Mouse (Mus musculus) WW6 (cell line): Measurements from ENCODE around the gene C8b.

Experiments used
- DNase-seq: peaks from one replicate; pipeline ENCODE4 v3.0.0-alpha.2; 2013; ENCODE audit warnings: low read depth, low spot score

The C8b gene

DNA sequence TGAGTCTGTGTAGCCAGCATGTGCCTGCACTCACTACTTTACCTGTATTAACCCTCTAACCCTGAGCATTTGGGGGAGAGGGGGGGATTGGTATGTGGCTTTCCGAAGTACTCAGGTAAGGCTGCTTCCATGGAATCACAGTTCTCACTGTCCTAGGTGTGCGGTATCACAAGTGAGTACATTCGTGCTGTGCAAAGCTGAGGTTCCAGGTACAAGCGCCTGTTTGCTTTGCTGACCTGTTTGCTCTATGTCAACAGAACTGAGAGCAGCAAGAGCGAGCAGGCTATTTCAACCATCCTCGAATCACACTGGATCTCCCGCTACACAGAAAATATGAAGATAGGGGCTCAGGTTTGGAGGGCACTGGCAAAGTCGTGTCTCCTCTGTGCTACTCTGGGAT lies at the start of gene C8b:
Gene C8b (plus strand): TSS at position 253 of the 400 bp plus-strand sequence.
- DNase-seq, result no peak

DNA sequence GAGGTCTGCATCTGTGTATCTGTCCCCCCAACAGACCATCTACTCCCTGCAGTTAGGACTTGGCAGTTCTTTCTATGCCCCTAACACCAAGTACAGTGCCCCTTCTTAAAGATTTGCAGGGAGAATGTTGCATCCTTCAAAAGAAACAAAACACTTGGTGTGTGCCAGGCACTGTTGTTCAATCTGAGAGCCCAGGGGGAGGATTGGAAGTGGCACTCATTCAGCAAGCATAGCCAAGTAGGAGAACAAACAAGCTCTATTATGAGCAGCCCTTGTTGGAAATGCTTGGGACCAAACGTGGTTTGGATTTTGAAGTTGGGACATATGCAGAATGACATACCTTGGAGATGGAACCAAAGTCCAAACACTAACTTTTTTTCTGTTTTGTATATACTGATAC lies 49.6 kb upstream of the C8b start:
- DNase-seq, result no peak

DNA sequence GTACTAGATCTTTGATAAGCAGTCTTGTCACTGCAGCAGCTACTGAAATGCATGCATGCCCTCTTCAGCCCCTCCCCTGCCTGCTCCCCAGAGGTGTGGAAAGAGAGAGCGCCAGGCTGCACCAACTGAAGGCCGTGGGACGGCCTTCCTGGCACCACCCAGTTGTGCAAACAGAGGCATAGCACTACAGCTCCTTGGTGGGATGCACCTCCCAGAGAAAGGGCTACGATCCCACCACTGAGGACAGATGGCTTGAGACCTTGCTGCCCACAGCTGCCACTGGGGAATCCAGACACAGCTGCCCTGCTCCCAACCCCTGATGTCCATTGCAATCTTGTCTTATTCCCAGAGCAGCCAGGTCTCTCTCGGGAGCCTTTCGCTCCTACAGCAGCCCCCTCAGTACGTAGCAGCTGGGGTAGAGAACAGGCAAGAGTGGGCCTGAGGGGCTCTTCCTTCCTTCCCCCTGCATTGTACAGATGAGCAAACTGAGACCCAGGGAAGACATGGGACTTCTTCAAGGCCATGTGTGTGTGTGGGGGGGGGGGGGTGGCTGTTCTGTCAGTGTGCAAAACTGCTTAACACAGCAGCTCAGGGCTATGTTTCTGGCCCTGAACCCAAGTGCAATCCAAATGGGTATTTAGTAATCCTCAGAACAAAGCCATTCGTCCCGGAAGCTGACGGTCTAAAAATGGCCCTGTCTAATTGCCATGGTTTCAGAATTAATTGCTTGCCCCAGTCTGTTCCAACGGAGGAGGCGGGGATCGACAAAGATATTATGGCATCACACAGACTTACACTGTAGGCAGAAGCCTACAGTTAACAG lies 46.9 kb upstream of the C8b start:
- DNase-seq, result no peak

DNA sequence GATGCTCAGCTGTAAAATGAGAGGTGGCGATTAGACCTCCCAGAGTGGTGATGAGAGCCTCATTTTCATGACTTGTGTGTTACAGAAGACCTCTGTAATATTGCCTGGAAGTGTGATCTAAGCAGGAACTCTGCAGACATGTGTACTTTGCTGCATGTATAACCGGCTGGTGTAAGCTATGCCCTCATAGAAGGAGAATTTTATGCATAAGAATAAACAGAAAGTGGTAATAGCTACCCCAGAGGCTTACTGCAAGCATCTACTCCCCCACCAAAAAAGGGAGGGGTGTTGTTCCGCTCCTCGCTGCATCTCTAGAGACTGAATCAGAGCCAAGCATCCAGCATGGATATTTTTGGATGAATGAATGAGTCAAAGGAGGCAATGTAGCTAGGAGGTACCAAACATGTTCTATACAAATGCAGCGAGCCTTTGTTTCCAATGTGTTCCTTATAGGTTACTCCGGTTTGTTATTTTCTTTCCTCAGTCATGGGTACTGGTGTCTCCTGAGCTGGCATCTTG lies 42.5 kb upstream of the C8b start:
- DNase-seq, result no peak

DNA sequence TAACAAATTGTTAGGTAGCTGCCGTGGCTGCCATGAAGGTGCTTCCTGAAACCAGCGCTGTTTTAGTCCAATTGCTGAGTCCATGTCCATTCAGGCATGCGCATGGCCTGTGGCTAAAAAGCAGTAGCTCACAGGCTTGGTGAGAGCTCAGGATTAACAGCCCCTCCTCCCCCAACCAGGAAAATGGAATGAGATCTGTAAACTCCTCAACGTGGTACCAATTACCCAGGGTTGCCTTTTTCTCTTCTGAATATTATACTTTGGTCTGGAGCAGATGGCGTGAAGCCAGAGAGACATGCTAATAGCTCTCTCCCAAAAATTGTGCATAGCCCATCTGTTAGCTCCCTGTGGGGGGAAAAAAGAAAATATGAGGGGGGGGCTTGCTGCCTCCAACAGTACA lies 41.9 kb upstream of the C8b start:
- no peak for DNase-seq

DNA sequence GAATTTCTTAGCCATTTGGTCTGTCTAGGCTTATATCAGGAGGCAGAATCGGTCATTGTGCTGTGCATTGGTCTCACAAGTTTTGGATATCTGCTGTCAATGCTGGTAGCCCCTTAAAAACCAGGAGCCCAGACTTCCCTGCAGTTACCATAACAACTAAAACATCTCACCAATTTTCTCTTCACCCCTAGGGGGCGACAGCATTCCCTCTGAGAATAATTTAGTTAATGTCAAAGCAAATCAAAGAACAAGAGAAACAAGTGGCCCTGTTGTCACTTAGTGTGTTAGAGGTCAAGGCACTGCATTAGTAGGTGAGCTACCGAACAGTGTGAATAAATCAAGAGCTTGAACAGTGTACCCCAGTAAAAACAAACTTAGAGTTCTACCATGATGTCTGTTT lies 40.4 kb upstream of the C8b start:
- DNase-seq, result no peak

DNA sequence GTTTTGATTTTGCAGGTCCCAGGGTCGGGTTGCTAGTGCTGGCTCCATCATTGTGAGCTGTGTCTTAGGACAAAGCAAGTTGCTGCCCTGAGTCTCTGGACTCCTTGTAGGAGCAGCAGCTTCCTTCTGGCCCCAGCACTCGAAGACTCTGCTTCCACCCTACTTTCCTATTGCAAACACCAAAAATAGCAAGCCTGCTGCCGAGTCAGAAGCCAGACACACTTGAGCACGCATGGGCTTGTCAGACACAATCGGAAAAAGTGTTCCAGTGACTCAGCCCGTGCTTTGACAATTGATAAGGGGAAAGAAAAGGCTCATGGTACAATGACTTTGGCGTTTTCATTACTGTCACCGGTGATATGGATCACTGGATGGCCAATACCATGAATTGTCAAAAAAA lies 36.9 kb upstream of the C8b start:
- no peak for DNase-seq

DNA sequence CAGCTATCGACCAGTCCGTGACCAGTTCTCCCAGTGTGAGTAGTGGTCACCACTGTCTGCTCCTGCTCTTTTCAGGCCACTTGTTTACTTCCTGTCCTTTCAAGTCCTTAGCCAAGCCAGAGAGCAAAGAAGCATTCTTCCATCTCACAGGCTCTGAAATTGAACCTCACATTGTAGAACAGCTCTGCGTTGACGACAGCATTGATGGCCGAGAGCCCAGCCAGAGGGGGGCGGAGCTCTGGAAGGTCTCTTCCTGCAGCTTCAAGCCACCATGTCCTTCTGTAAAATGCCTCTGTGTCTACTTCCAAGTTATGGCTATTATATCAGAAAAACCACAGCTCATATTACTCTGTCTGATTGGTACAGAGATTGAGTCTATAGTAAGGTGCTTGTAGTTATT lies 19.6 kb upstream of the C8b start:
- DNase-seq, result no peak

DNA sequence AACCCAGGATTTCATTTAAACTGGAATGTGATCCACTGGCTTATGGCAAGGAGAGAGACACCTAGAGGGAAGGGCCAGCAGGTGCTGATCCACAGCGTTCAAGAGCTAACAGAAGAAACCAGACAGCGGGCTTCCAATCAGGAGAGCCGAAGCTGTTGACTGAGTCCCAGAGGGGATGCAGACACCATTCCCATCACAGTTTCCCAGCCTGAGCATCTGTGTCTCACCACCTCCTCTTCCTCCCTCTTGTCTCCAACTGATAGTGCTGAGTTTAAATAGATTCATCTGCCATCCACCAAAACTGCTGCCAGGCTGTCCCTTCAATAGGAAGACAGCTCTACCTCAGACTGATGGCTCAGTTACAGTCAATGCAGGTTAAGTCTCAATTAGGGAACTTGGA lies 12.0 kb upstream of the C8b start:
- DNase-seq, result no peak

DNA sequence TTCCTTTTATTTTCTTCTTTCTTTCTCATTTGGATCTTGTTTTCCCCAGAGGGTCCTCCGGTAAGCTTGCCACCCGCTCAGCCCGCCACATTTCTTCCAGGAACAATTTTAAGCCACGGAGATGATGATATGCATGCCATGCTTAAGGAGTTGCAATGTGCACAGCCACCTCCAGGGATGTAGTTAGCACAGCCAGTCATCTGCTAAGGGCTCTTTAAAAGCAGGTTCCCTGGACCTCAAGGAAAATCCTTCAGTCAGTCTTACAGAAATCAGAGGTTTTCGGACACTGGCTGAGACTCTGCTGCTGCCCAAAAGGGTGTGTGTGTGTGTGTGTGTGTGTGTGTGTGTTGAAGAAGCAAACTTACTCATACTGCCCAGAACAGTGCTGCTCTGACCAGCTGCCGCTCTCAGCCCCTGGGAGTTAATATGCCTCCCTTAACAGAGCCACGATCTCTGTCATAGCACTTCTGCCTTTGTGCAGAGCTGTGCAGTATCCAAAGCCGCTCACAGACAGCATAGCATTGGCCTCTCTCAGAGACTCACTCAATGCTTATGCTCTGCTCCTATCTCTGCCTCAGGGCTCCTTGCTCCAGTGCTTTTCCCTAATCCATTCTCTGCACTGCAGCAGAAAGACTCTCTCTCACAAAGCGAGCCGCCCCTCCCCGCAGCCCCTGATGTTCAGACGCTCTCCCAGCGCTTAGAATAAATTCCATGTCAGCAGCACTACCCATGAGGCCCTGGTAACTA lies 5.1 kb upstream of the C8b start:
- DNase-seq, result no peak

DNA sequence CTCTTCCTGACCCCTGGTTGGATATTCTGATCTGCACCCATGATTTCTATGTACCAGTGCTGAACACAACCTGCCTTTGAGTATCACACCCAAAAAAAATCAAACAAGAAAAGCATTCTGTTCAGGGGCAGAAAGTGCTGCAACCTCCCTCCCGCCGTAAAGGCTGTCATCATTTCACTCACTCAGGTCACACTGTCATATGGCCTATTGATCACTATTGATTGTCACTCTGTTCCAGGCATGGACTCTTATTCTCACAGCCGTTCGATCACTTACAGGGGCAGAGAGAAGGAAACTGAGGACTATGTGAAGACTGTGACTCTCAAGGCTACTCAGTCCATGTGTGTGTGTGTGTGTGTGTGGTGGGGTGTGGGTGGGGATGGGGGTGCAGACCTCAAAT lies 2.1 kb downstream of the C8b start:
- no peak for DNase-seq

DNA sequence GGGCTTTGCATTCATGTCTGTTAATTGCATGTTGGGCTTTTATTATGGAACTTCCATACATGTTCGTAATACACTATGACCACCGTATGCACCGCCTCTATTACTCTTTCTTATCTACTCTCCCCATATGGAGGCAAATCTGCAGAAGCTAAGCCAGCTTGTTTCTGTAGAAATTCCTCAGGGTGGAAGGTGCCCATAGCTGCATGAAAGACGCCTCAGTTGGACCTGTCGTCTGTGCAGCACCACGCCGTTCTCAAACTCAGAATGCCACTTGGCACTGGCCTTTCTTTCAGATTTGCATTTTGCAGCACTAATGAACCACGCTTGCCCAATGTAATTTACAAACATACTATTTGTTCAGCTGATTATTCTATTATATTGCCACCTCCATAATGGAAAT lies 3.5 kb downstream of the C8b start:
- DNase-seq, result no peak

DNA sequence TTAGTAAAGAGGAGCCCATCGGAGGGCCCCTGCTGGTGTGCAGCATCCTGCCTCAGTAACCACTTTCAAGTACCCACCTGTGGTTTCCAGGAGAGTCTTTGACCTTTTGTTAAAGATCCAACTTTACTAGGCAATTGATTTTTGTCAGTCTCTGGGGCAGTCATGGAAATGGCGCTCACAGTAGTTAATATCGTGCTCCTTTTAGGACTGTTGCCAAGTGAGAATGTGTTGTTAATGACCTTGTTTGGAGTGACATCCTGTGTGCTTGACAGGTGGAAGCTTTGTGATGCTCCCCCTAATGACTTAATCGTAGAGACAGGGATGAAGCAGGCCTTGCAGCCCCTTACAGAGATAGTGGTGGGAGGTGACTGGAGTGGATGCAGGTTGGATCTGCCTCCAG lies 4.2 kb downstream of the C8b start:
- DNase-seq, result no peak

DNA sequence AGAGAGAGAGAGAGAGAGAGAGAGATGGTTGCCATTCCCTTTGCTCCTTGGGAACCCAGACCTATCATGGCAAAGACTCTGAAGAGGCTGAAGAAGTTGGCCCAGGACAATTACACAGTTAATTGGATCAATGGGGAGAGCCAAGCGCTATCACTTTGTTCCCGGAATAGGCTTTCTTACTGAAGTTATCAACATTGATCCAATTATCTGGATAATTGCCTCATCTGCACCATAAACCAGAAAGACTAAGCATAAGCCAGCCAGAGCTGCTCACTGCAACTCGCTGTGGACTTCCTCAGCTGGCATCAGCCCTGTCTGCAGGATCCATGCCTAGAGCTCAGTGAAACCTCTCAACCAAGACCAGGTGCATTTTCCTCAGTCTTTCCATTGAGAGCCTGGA lies 9.5 kb downstream of the C8b start:
- no peak for DNase-seq

DNA sequence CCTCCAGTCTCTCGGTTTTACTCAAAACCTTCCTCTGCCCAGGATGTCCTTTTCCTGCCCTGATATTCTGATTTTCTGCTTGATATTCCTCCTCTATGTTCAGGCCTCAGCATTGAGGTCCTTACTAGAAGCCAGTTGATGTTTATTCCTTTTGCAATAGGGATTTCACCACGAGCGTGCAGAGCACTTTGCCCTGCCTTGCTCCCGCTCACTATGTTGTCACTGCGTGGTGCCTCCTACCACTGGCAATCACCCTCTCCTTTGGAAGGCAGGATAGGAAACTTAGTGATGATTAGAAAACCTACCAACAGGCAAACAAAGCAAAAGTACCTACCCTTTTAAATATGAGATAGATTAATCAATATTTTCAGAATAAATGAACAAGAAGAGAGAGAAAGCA lies 13.3 kb downstream of the C8b start:
- DNase-seq, result no peak

DNA sequence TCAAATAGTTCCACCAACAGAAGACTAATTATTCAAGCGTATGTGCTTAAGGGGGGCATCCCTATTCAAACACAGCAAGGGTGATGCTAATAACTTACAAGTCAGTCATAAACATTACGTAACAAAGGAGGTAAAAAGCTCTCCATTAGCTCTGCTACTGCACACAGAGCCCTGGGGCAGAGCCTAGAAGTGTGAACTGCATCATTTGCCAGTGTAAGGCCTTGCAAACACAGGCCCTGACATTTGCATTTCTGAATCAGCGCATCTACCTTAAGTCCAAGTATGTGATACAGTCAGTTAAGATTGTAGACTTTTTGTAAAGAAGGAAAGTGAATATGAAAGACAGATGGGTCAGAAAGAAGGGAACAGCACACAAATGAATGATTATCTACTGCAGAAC lies 15.3 kb downstream of the C8b start:
- no peak for DNase-seq

DNA sequence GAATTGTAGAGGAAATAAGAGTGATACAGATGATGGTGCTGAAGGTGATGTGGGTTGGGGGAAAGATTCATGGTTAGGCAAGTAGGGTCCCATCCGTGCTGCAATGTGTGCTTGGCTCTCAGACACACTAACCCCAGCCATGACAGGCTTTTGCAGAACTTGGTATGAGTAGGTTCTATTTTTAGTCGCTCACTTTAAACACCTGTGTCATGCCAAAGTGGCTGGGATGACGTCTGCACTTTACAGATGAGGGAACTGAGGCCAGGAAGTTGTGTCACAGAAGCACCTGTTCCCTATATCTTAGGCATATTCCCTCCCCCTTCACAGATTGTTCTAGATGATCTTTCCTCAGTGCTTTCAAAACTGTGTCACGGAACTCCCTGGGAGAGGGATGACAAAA lies 16.2 kb downstream of the C8b start:
- DNase-seq, result no peak

DNA sequence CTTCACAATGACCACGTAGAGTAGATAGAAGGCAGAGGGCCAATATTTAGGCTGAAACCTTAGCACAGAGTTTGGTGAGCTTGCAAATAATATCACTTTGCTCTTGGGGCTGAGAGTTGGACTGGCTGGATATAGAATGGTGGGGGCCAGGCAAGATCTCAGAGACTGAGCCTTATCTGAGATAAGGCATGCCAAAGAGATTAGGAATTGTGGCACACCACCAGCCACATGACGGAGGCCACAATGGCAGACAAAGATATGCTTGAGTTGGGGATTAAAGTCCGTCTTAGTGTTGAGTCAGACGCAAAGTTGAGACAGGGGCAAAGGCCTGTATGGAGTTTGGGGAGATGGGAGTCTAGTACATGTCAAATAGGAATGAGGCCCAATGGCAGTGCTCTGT lies 26.0 kb downstream of the C8b start:
- DNase-seq, result no peak

DNA sequence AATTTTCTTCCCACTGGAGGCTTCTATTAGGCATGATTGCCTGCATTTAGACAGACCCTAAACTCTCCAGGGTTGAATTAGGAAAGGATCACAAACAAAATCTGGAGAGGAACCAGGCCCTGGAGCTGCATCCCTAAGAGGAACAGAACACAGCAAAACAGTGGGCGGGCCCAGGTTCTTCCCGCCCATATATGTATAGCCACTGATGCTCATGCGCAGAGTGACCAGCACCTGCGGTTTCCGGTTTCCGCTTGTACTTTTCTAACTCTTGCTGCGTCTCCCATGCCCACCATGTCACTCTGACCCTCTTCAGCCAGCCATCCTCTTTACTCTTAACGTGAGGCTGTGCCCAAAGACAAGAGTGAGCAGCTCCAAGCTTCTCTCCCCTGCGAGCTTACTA lies 32.8 kb downstream of the C8b start:
- no peak for DNase-seq

DNA sequence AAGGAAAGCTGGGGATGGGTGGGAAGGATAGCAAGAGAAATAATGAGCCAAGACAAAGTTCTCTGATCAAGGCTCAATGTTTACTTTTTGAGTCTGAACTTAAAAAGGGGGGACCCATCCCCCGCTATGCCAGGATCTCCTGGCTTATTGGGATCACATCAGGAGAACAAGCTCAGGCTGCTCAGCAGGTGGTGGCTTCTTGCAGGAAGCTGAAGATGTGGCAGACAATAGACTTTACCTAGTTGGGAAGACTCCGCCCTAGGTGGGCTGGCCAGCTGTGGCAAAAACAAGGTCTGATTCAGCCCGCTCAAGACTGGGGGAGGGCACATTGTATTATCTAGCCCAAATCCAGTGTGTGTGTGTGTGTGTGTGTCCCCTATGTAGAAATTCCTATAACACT lies 35.5 kb downstream of the C8b start:
- DNase-seq, result no peak

DNA sequence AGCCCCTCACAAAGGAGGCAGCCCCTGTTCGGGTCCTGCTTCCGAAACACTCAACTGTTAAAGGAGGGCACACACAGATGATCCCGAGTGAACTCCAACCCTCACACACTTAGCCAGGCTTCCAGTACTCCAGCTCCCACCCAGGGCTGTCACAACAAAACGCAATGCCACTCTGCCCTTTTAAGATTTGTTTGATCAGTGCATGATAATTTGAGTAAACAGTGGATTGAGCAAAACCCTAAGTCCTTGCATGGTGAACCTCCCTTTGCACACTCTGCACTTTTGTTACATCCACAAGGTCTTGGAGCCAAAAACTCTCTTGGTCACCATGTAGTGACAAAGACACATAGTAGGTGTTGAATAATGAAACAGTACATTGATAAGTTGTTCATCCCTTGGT lies 38.0 kb downstream of the C8b start:
- DNase-seq, result no peak

DNA sequence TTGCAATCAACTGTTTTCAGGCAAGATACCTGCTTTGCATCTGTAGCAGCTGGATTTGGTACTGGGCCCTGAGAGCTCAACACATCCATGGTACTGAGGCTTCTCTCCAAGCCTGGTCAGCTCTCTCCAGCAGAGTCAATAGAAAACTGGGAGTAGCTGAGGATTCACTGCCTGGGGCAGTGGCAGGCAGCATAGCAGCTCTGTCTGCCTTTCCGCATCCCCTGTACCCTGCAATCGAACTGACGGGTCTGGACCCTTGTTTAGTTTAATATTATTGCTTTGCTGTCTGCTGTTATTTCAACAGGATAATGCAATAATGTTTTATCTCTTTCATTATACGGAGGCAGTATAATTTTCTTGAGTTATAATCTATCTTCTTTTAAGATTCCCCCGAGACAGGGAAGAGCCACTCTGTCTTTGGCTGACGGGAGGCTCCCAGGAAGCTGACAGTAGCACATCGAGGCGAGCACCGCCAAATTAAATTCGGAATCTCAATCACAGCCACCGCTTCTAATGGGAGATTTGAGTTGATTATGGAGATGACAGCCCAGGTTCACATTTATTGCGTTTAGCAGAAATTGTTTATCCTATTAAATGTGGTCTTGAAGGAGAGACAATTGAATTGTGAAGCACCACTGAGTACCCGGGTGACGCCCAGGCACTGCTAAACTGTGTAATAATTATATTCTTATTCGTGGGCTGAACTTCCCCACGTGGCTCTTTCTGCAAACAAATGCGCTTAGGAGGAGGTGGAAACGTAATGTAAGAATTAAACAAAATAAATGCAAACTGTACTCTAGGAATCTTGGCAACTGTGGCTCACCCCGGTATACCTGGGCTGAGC lies 39.5 kb downstream of the C8b start:
- DNase-seq, result no peak
